Mouse (Mus musculus): Measurements from ENCODE around the gene Igsf23.

GRCm38 (mm10) chr7:19971516-19971915 lies 21.0 kb upstream of the Igsf23 start:
- TF ChIP-seq POLR2A (IDR thresholded peaks at IDR 0.05; ENCODE audit: low read depth, low read length), result no peak
- TF ChIP-seq CTCF (IDR thresholded peaks at IDR 0.05; ENCODE audit: extremely low read depth, insufficient read length, insufficient replicate concordance, low read depth, low read length), result no peak
